Mouse (Mus musculus) neural tube, embryonic 14.5 days (tissue): ENCODE data around the gene Pir. TPM values are rescaled to one million over a fixed set of nuclear protein-coding genes. Genes with fewer than 3 reads are reported as not detected.

Experiments
- ATAC-seq: fragments of 200-750 bp; cut with Nextera tagmentation; 2 replicates; pipeline ENCODE4 v1.8.0; 2017; ENCODE audit warnings: low read depth, mild to moderate bottlenecking, moderate TSS enrichment, moderate library complexity
- H3K27ac ChIP-seq: fragments of 300-500 bp; sonication (generic); 2 replicates; pipeline ENCODE4 v1.5.1; 2014; ENCODE audit warnings: low read depth, mild to moderate bottlenecking, control low read depth, low read length, moderate library complexity, mixed read lengths
- H3K27me3 ChIP-seq: fragments of 300-500 bp; sonication (generic); 2 replicates; pipeline ENCODE4 v1.6.1; 2014; ENCODE audit warnings: low read length; ENCODE audit not compliant: control insufficient read depth, insufficient read depth
- H3K36me3 ChIP-seq: fragments of 300-500 bp; sonication (generic); 2 replicates; pipeline ENCODE4 v1.6.1; 2014; ENCODE audit warnings: low read length, mixed read lengths; ENCODE audit not compliant: control insufficient read depth, insufficient read depth
- H3K4me1 ChIP-seq: fragments of 300-500 bp; sonication (generic); 2 replicates; pipeline ENCODE4 v1.6.1; 2014; ENCODE audit warnings: low read length; ENCODE audit not compliant: control insufficient read depth, insufficient read depth
- H3K4me2 ChIP-seq: fragments of 300-500 bp; sonication (generic); 2 replicates; pipeline ENCODE4 v1.6.1; 2014; ENCODE audit warnings: mild to moderate bottlenecking, low read depth, low read length, control low read depth
- H3K4me3 ChIP-seq: fragments of 300-500 bp; sonication (generic); 2 replicates; pipeline ENCODE4 v1.5.1; 2014; ENCODE audit warnings: low read depth, low read length, control low read depth, mixed read lengths
- H3K9ac ChIP-seq: fragments of 300-500 bp; sonication (generic); replicated peaks from 2 replicates; pipeline ENCODE4 v1.6.1; 2014; ENCODE audit warnings: low read depth, mild to moderate bottlenecking, control low read depth, low read length, mixed read lengths
- H3K9me3 ChIP-seq: fragments of 300-500 bp; sonication (generic); 2 replicates; pipeline ENCODE4 v1.6.1; 2016; ENCODE audit warnings: low read length; ENCODE audit not compliant: control insufficient read depth
- WGBS: fragments of 180-500 bp; shearing (Covaris S2); extraction: QIAGEN DNeasy Blood & Tissue Kit; methylation state at CpG from one replicate; pipeline ENCODE4 v1.1.7; 2014; 5-methylcytosine and 5-hydroxymethylcytosine counted together
- polyA plus RNA-seq: library from polyadenylated mRNA; unstranded; fragments of >200 nt; fragmentation: Nextera tagmentation; extraction: Ambion mirVana; gene quantifications from 2 replicates; pipeline ENCODE4 v1.2.1, GENCODE M21; 2014

Gene Pir
- polyA plus RNA-seq, result 2.5 and 4.1 TPM in 2 replicates

DNA sequence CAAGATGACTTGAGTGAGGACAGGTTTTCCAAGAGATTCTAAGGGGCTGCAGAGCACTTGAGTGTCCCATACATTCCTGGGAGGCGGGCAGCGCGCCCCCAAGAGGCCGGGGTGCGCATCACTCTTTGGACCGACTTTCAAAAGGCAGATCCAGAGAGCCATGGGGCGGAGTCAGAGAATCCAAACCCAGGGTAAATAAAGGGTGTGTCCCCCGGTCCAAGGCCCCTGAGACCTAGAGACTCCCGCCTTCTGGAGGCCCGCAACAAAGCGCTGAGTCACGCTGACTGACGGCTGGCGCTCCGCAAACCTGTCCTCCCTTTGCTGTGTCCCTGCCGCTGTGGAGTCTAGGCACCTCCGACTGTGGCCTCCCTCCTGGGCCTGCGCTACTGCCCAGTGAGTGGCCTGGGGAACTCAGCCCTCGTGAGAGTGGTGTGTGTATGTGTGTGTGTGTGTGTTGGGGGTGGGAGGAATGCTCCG lies at the start of gene Pir:
TSS of gene Pir (plus strand) at position 87 of the 477 bp plus-strand sequence.
- 21% methylated on average over 14 of the region's 20 CpGs for WGBS
- ATAC-seq, result peak; percentile 89
- Histone ChIP-seq H3K27ac (no peak within 1 kb of the TSS), H3K27me3 (no peaks in the 10 kb centered on the region), H3K36me3 (no peaks in the 10 kb centered on the region), H3K9ac (no peak within 1 kb of the TSS; the same call in 1 of the 2 replicates), H3K9me3 (no peaks in the 10 kb centered on the region), H3K4me3 (peak within 1 kb of the TSS; percentile 24), H3K4me1 (no peaks in the 10 kb centered on the region), H3K4me2 (peak within 1 kb of the TSS; percentile 44)

DNA sequence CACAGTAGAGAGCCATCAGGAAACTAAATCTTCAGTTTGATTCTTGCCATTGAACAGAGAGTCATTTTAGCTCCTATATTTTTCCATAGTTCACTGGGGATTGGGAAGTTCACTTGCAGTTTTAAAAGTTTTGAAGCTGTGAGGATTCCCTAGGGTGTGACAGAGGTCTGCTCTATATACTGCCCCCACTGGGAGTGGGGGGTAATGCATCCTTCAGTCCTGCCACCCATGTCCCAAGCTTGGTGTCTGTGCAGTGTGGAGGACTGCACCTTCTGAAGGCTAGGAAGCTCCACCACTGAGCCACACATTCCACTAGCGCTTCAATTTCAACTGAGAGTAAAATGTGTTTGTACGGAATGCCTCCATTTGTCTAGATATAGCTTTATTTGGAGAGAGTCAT lies 47.2 kb upstream of the Pir start:
- 61% methylated on average over 2 of the region's 2 CpGs for WGBS
- no peak overlapping the region for H3K4me3 ChIP-seq
- no peak overlapping the region for H3K27ac ChIP-seq
- H3K4me1 ChIP-seq, result no peaks in the 10 kb centered on the region
- H3K9me3 ChIP-seq, result no peaks in the 10 kb centered on the region
- H3K36me3 ChIP-seq, result no peaks in the 10 kb centered on the region
- no peak for ATAC-seq
- H3K4me2 ChIP-seq, result no peak overlapping the region
- no peak overlapping the region for H3K9ac ChIP-seq
- H3K27me3 ChIP-seq, result no peaks in the 10 kb centered on the region

DNA sequence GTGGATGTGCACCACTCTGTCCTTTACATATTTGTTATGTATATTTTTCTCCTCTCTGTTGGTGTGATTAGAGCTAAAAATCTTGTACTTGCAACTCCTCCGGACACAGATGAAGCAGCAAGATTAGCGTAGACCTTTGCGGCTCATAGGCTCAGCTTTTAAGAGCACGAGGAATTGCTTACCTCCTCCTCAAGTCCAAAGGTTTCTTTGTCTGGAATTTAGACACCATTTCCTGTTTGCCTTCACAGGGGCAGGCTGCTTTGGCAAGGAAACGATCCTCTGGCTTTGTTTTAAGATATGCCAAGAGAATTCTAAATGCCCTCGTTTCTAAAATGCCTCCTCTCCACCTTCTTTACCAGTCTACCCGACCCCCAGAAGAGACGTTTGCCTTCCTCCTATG lies 35.8 kb upstream of the Pir start:
- Histone ChIP-seq H3K27ac (no peak overlapping the region), H3K9me3 (no peaks in the 10 kb centered on the region), H3K36me3 (no peaks in the 10 kb centered on the region), H3K27me3 (no peaks in the 10 kb centered on the region), H3K4me3 (no peak overlapping the region), H3K9ac (no peak overlapping the region), H3K4me2 (no peak overlapping the region), H3K4me1 (no peaks in the 10 kb centered on the region)
- 56% methylated on average over 8 of the region's 8 CpGs for WGBS
- no peak for ATAC-seq

DNA sequence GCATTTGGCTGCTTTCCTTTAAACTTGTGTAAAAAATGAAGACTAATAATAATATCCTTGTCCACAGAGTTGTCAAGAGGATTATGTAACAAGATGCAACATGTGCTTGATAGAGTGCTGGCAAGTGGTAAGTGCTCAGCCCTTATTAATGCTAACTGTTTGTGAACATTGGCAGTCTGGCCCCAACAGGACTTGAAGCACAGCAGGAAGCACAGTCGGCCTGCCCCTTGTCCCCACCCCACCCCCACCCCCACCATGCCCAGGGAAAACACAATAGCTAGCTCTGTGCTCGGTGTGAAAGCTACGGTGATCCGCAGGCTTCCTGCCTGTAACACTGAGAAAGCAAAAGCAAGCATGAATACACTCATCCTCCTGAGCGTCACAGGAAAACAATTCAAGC lies 23.5 kb upstream of the Pir start:
- Histone ChIP-seq H3K4me3 (no peak overlapping the region), H3K27ac (no peak overlapping the region), H3K9ac (no peak overlapping the region), H3K36me3 (no peaks in the 10 kb centered on the region), H3K4me1 (no peaks in the 10 kb centered on the region), H3K27me3 (0 out of 2 replicates have a peak, but pooled peaks cover 4% of the 10 kb centered on the region), H3K9me3 (no peaks in the 10 kb centered on the region), H3K4me2 (0 out of 2 replicates have a peak overlapping the region, but pooled peaks have one; percentile 14)
- 32% methylated on average over 5 of the region's 5 CpGs for WGBS
- ATAC-seq, result peak; percentile 60; the same call in 1 of the 2 replicates

DNA sequence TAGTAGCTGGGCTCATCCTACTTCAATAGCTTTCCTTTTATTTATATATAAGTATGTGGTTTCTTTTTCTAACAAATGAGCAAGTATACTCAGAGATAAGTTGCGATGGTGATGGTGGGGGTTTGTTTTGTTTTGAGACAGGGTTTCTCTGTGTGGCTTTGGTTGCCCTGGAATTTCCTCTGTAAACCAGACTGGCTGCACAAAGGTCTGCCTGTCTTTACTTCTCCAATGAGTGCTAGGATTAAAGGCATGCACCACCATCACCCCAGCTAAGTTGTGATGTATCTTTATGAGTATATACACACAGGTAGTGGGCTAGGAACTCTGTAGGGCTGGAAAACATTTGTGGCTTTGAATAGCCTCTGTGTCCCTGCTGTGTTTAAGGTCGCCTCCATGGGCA lies 22.4 kb upstream of the Pir start:
- Histone ChIP-seq H3K4me2 (no peak overlapping the region), H3K9me3 (no peaks in the 10 kb centered on the region), H3K36me3 (no peaks in the 10 kb centered on the region), H3K27me3 (0 out of 2 replicates have a peak, but pooled peaks cover 4% of the 10 kb centered on the region), H3K9ac (no peak overlapping the region), H3K4me3 (no peak overlapping the region), H3K4me1 (no peaks in the 10 kb centered on the region), H3K27ac (no peak overlapping the region)
- no peak for ATAC-seq
- 68% methylated on average over 2 of the region's 2 CpGs for WGBS

DNA sequence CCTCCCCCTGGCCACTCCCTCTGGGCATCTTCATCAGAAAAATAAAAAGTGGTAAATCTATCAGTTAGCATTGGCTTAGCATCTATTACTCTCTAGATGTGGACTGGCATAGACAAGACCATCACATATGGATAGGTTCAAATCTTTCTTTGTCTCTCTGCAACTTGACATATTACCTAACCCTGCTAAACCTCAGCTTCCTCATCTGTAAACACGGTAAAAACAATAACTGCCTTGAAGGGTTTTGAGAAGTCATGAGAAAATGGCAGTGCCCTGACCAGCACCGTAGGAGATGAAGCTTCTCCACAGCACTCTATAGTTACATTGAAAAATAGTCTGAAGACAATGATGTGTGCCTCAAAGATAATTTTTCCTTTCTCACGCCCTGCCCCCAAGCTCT lies 12.6 kb upstream of the Pir start:
- no peaks in the 10 kb centered on the region for H3K36me3 ChIP-seq
- no peaks in the 10 kb centered on the region for H3K27me3 ChIP-seq
- WGBS, result 91% methylated on average over 3 of the region's 3 CpGs
- no peak overlapping the region for H3K4me2 ChIP-seq
- no peak overlapping the region for H3K4me3 ChIP-seq
- H3K9ac ChIP-seq, result no peak overlapping the region
- no peak for ATAC-seq
- no peak overlapping the region for H3K27ac ChIP-seq
- H3K9me3 ChIP-seq, result no peaks in the 10 kb centered on the region
- no peaks in the 10 kb centered on the region for H3K4me1 ChIP-seq

DNA sequence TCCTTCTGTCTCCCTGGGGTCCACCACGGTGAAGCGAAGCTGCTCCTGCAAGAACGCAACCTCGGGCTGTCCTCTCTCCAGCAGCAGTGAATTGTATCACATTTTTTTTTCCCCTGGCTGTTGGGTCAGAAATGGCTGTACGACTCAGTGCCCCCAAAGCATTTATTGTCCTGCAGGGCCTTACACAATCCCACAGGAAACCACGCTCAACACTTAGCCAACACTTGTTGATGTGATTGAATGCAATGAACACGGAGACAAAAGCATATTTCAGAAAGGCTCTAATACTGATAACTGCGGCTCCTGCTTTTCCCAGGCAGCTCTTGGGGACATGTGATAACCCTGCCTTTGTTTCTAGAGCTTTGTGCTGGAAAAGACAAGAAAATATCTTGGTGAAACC lies 11.1 kb upstream of the Pir start, which contains the start of gene Bmx:
TSS of gene Bmx (minus strand) at position 137 of the 400 bp plus-strand sequence.
- Histone ChIP-seq H3K27ac (no peak within 1 kb of the TSS), H3K36me3 (no peaks in the 10 kb centered on the region), H3K4me2 (no peak within 1 kb of the TSS), H3K9ac (no peak within 1 kb of the TSS), H3K4me3 (no peak within 1 kb of the TSS), H3K4me1 (no peaks in the 10 kb centered on the region), H3K27me3 (no peaks in the 10 kb centered on the region), H3K9me3 (no peaks in the 10 kb centered on the region)
- 57% methylated on average over 8 of the region's 8 CpGs for WGBS
- no peak for ATAC-seq

DNA sequence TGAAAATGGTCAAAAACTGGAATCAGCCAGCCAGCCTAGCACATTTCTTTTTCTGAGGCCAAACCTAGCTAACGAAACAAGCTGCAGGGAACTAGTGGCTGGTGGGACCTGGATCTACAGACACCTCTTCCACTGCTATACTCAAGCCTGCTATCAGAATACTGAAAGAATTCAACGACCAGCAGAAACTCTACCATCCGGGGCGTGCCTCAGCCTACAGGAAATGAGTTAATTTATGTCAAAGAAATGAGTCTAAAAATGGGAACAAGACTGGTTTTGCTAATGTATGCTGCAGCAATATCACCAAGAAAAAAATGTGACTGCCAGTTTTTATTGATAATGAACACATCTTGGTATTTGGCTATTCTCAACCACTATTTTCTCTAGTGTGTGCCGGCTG lies 10.5 kb upstream of the Pir start:
- Histone ChIP-seq H3K4me3 (no peak overlapping the region), H3K27me3 (no peaks in the 10 kb centered on the region), H3K27ac (no peak overlapping the region), H3K36me3 (no peaks in the 10 kb centered on the region), H3K9ac (no peak overlapping the region), H3K9me3 (no peaks in the 10 kb centered on the region), H3K4me2 (no peak overlapping the region), H3K4me1 (no peaks in the 10 kb centered on the region)
- 88% methylated on average over 5 of the region's 5 CpGs for WGBS
- no peak for ATAC-seq

DNA sequence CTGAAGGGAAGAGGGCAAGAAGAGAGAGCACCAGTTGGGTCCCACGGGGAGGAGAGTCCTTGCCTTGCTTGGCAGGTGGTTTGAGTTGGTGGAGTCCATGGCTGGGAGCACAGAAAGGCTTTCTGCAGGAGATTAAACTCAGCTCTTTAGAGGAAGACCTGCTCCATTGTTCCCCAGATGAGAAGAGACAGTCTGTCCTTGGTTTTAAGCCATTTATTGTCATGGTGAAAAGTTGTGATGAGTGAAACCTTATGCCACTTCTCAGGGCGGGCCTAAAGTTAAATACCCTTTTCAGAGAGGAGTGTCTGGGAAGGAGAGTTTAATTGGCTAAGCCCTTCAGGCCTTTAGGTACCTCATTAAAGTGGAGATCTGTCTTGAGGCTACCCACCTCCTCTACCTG lies 6.9 kb upstream of the Pir start:
- H3K9me3 ChIP-seq, result no peaks in the 10 kb centered on the region
- H3K27ac ChIP-seq, result no peak overlapping the region
- no peaks in the 10 kb centered on the region for H3K4me1 ChIP-seq
- H3K9ac ChIP-seq, result no peak overlapping the region
- no peaks in the 10 kb centered on the region for H3K27me3 ChIP-seq
- H3K4me2 ChIP-seq, result no peak overlapping the region
- ATAC-seq, result no peak
- no peaks in the 10 kb centered on the region for H3K36me3 ChIP-seq
- 78% methylated on average over 2 of the region's 2 CpGs for WGBS
- no peak overlapping the region for H3K4me3 ChIP-seq
